Mouse (Mus musculus): Measurements from ENCODE around the gene Pex11b. TPM values are rescaled to one million over a fixed set of nuclear protein-coding genes. Genes with fewer than 3 reads are reported as not detected.
A peak's percentile ranks its signal among the peaks of the same experiment; 100 is the strongest.
"Not testable (repeated sequence)": the region's sequence is repeated elsewhere in the genome, so short reads cannot be mapped to it uniquely, and the experiment has no call there.

The Pex11b gene
- total RNA-seq, 2 experiments from 2014 or later = 48.1 to 49.8 TPM

DNA sequence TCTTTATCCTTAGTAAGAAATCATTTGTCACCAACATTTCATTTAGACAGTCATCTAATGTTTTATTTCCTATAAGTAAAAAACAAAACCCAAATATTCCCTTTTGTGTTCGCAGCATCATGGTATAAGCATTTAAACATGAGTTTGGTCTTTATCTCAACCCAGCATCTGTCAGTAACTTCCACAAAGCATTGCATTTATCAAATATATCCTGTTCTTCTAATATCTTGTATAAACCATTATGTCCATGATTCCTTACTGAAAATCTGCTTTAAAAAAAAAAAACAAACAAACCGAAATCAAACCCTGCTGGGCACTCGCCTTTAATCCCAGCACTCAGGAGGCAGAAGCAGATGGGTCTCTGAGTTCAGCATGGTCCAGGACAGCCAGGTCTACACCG lies 28.6 kb upstream of the Pex11b start:
- no peak for DNase-seq (ENCODE audit: low spot score in 2 of 2)

DNA sequence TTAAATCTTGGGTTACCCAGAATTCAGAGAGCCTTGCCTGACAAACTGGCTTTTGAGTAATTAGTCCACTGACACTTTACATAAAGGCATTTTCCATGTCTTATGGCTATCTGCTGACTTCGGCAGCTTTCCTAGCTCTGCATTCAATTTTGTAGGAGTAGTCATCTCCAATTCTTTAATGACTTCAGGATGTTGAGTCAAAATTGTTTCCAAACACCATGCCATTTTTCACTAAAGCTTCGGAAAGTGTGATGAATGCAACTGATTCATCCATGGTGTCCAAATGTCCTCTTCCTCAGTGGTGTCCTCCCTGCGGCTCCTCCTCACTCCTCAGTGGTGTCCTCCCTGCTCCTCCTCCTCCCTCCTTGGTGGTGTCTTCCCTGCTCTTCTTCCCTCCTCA lies 17.2 kb upstream of the Pex11b start:
- DNase-seq (ENCODE audit: low spot score in 2 of 2) = no peak

DNA sequence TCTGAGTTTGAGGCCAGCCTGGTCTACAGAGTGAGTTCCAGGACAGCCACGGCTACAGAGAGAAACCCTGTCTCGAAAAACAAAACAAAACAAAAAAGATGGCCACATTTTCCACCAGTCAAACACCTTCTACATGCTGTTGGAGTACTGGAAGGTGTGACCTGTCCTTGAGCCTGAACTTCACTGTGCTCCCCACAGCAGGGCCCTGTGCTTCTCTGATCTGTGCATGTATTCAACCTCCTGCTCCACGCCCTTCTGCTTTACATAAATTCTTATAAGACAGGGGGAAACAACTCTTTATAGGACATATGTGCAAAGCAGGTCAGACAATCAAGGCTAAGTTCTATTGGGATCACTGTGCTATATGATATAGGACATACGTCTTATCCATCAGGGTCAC lies 12.0 kb upstream of the Pex11b start:
- no peak for DNase-seq (ENCODE audit: low spot score in 2 of 2)

DNA sequence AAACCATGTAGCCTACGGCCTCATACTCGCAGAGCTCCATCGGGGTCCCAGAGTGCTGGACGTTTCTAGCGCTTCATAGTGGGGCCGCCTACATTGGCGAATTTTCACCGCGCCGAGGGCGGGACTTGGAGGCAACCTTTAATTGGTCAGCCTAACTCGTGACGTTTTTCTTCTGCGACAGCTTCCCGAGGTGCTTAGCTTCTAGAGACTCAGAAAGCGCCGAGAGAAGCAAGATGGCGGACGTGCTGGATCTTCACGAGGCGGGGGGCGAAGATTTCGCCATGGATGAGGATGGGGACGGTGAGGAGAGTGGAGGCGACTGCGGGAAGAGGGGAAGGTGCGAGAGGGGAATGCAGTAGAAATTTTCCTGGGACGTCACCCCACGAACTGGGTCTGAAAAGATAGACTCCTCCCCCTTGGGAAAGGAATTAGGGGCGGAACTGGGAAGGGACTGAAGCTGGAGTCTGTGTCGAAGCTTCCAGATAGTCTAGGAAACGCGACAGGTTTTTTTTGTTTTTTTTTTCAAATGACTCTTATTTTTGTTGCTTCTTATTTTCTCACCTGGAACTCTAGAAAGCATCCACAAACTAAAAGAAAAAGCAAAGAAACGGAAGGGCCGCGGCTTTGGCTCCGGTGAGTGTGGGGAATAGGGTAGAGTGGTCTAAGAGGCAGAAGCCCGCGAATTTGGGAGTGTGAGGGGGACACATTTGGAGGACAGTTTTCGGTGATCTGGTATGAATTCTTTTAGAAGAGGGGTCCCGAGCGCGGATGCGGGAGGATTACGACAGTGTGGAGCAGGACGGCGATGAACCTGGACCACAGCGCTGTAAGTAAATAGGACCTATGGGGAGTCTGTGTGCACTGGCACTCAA lies 5.2 kb upstream of the Pex11b start, which contains the start of gene Rbm8a:
Rbm8a (plus strand) TSS at position 205 of the 872 bp plus-strand sequence.
- peak; percentile 95 to 98 for DNase-seq (ENCODE audit: low spot score in 2 of 2)

DNA sequence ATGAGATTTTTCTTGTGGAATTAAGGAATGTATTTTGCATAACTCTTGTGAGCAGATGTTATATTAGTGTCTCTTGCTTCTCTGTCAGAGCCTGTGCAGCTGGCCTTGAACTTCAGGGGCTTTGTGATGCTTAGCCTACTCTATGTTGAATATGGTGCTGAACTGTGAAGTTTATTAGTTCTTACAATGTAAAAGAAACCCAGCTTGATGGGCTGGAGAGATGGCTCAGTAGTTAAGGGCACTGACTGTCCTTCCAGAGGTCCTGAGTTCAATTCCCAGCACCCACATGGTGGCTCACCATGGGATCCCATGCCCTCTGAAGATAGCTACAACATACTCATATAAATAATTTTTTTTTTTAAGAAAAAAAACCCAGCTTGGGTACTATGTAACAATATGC lies 3.1 kb upstream of the Pex11b start:
- DNase-seq (ENCODE audit: low spot score in 2 of 2) = no peak

DNA sequence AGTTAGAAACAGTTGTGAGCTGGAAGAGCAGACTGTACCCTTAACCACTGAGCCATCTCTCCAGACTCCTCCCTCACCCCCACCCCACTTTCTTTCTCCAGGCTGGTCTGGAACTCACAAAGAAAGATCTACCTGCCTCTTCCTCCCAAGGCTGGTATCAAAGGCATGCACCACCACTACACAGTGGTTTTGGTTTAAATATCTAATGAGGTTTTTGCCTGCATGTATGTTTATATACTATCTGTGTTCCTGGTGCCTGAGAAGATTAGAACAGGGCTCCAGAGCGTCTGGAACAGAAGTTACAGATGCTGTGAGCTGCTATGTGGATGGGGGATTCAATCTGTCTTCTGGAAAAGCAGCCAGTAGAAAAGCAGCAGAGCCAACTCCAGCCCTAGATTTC lies 1.2 kb upstream of the Pex11b start:
- no peak for DNase-seq (ENCODE audit: low spot score in 2 of 2)

DNA sequence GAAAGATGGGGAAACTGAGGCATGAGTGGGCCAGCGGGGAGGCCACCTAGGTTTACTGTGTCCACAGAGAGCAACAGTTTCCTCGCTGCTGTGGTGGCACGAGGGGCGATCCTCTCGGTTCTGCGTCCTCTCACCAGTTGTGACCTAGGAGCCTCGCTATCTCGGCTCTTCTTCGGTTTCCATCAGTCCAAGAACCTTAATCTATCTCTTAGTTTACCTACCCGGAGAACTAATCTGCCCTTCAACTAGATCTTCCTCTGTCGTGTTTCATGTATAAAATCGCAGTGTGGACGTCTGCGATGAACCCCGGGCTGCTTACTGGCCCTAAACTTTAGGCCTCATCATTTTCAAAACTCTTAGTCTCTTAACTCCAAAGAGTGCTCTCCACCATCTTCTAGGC lies 730 bp downstream of the Pex11b start:
- no peak for DNase-seq (ENCODE audit: low spot score in 2 of 2)

DNA sequence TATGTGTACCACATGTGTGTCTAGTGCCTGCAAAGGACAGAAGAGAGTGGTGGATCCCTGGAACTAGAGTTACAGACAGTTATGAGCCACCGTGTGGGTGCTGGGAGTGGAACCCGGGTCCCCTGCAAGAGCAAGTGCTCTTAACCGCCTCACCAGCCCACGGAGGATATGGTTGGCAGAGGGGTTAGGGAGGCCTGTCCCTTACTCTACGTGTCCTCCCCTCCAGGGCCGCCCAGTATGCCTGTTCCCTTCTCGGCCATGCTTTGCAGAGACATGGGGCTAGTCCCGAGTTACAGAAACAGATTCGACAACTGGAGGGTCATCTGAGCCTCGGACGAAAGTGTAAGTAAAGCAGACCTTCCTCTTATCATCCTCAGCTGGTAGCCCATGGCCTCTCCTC lies 1.3 kb downstream of the Pex11b start:
- no peak for DNase-seq (ENCODE audit: low spot score in 2 of 2)

DNA sequence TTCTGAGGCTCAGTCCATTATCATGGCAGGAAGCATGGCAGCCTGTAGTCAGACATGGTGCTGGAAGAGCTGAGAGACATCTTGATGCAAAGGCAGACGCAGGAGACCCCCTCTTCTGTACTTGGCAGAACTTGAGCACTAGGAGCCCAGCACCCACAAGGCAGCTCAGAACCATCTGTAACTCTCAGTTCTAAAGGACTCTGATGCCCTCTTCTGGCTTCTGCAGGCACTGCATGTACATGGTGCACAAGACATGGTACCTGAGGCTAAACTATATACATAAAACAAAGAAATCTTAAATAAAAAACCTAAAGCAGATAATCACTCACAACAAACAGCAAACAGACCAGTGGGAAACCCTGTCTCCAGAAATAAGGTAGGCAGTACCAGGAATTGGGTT lies 4.0 kb downstream of the Pex11b start:
- DNase-seq (ENCODE audit: low spot score in 2 of 2) = peak; percentile 26 to 37

DNA sequence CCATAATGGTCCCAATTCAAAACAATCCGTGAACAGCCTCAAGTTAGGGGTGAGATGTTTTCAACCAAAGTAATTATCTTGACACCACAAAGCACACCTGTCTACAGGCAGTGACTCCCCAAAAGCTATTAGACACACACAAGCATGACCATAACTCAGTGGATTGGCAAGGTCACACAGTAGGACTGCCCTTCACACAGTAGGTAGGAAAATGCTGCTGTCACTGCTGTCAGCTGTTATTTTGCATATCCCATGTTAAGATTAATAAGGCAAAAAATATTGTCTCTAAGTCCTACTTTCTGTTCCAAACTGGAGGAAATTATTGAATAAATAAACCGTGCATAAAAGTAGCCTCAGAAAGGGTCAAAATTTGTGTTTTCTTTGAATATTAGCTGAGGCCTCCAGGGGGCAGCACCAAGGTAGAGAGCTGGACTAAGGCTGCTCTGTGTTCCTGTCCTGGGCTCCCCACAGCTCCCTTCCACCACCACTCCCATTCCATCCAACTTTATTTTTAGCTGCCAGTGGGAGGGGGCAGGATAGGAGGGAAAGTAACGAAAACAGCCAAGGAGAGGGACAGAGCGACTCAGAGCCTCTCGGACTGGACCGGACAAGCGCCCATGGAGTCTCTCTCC lies 10.0 kb downstream of the Pex11b start, which contains the start of gene Itga10:
Itga10 (plus strand) TSS at position 567 of the 632 bp plus-strand sequence.
- no peak for DNase-seq (ENCODE audit: low spot score in 2 of 2)

DNA sequence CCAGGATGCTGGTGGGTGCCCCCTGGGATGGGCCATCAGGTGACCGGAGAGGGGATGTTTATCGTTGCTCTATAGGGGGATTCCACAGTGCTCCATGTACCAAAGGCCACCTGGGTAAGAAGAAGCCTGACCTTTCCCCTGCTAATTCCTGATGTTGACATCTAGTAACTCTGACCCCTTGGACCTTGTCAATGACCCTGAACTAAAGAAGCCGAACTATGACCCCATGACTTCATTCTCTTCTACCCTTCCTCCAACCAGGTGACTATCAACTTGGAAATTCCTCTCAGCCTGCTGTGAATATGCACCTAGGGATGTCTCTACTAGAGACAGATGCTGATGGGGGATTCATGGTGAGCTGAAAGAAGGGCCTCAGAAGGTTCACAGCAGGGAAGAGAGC lies 12.2 kb downstream of the Pex11b start:
- no peak for DNase-seq (ENCODE audit: low spot score in 2 of 2)

DNA sequence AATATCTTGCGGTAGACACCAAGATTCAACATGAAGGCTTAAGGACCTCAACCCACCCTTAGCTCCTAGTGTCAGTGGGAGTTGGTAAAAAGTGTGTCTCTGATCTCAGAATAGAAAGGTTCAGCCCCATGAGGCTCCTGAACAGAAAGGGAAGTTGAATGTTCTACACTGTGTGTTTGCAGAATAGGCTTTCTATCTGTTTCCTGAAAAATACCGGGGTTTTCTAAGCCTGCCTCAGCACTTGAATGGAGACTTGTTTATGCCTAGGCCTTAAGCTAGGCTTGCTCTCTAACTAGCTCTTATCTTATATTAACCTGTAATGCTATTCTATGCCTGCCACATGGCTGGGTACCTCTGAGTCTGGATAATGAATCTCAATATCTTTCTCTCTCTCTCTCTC lies 25.7 kb downstream of the Pex11b start:
- DNase-seq (ENCODE audit: low spot score in 2 of 2) = no peak

DNA sequence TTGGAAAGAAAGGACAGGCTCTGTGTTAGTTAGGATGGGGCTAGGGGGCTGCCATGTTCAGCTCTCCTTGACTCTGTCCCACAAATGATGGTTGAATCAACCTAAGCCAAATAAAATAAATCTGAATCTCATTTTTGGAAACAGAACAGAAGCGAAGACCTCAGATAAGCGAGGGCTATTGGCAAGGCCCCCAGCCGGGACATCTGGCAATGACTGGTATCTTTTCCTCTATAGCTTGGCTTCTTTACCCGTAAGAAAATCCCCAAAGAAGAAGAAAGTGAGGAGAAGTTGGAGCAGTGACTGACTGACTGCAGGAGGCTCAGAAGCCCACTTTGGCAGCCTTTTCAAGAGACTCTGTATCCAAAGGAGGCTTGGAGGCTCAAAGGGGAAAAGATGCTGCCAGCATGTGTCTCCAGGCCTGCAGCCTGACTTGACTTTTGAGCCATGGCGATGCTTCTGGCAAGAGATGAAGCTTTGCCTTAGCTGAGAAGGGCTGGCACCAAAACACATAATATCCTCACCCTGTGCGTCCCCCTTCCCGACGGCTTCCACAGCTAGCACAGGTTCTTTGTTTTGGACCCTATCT lies 27.6 kb downstream of the Pex11b start:
- no peak for DNase-seq (ENCODE audit: low spot score in 2 of 2)

DNA sequence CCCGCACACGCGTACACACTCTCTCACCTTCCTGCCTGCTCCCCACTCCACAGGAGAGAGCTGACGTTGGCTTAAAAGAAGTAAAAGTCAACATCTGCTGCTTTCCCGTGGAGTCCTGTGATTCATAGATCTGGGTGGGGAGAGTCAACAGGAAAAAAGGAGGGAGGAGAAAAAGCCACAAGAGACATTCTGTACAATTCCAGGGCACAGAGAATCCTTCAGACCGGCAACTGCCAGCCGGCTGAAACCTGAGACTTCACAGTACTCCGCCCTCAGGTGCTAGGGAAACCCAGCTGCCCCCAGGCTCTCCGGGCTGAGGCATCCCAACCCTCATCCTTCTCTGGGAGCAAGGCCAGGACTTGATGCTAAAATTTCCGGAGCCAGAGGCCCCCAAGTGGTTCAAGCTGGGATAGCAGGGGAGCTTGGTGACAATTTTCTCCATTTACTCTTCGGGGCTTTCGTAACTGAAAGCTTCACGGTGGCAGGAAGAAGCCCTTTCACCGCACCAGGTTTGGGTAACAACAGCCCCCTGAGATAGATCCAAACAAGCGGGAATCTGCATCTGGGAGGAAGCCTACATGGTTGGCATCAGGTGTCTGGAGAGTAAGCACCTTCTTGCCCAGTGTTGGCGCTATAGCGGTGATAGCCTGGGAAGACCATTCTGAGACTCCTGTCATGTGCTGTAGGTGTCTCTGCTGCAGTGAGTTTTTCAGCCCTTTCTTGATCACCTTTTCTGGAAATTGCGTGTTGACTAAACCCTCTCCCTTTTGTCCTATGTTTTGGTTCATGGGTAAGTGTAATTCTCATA lies 28.5 kb downstream of the Pex11b start:
- peak; percentile 90 to 91 for DNase-seq (ENCODE audit: low spot score in 2 of 2)

DNA sequence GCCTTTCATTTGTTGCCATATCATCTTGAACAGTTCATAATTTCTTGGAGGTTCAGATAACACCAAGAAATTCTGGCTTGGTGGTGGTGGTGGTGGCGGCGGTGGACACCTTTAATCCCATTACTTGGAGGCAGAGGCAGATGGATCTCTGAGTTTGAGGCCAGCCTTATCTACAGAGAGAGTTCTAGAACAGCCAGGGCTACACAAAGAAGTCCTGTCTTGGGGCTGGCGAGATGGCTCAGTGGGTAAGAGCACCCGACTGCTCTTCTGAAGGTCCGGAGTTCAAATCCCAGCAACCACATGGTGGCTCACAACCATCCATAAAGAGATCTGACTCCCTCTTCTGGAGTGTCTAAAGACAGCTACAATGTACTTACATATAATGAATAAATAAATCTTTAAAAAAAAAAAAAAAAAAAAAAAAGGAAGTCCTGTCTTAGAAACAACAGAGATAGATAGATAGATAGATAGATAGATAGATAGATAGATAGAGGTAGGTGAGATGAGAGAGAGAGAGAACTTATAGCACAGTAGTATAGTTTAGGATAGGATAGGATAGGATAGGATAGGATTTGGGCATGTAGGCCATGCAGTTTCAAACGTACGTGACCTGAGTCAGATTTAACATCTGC lies 30.7 kb downstream of the Pex11b start:
- not testable (repeated sequence) for DNase-seq (ENCODE audit: low spot score in 2 of 2)

DNA sequence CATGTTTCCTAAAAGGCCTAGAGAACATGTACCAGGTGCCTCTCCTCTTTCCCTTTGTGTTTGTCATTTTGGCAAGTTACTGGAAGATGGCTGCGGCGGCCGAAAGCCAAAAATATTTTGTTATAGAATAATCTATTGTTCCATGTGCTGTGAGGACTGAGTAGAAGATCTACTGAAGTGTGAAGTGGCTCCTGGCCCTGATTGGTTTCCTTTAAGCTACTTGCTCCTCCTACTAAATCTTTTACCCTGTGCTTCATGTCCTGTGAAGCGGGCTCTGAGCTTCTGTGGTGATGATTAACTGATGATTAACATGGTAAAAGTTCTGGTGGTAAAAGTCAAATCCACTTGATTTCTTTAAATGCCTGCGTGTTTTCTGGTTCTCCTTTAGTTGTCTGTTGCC lies 31.7 kb downstream of the Pex11b start:
- no peak for DNase-seq (ENCODE audit: low spot score in 2 of 2)

DNA sequence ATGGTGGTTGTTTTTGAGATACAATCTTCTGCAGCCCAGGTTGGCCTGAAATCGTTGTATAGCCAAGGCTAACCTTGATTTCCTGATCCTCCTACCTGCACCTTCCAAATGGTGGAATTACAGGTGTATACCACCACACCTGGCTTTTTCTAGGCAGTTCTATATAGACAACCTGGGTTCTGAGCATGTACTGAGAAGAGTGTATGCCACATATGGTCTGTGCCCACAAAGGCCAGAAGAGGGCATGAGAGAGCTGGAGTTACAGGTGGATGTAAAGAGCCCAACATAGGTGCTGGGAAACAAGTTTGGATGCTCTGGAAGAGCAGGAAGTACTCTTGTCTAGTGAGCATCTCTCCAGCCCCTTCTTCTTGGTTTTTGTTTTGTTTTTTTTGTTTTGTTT lies 32.1 kb downstream of the Pex11b start:
- DNase-seq (ENCODE audit: low spot score in 2 of 2) = no peak

DNA sequence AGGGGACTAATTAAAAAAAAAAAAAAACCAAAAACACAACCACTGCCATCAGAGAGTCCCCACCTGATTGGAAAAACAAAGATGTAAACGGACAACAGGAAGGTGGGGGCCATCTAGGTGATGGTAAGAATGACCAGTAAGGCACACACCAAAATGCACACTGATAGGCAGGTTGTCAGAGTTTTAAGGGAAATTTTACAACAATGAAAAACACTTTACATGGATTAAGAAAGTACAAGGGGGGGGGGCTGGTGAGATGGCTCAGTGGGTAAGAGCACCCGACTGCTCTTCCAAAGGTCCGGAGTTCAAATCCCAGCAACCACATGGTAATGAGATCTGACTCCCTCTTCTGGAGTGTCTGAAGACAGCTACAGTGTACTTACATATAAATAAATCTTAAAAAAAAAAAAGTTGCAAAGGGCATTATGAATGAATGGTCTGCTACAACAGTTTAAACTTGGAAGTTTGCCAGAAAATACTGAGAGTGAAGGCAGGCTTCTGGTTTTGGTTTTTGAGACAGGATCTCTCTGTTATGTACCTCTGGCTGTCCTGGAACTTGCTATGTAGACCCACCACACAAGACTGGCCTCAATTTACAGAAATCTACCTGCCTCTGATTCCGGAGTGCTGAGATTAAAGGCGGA lies 33.4 kb downstream of the Pex11b start:
- DNase-seq (ENCODE audit: low spot score in 2 of 2) = no peak

DNA sequence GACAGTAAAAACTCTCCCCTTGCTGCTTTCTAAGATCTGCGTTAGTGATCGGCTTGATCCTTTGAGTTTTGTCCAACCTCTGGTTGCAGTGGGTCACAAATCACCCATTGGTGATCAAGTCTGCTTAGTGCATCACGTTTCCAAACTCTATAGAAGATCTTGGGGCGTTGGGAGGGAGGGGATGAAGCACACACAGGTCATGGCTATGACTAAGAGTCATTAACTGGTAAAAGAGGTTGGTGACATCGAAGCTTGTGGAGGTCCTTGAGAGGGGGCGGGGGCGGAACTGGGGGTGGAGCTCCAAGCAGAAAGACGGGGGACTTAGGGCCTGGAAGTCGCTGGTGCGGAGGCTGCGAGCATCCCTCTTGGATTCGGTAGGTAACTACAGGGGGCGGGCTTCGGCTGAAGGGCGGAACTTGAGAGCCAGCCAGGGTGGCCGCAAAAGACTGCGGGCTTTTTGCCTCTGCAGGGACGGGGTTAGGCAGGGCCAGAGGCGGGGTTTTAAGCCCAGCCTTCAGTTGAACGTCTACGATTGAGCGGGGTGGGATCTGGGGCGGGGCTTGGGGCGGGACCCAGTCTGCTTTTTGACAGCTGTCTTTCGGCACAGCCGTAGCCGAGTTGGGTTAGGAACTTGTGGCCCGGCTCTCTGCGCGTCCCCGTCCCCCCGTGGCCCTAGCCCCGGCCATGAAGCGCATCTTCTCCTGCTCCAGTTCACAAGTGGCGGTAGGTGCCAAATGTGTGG lies 34.7 kb downstream of the Pex11b start, which contains the start of gene Ankrd35:
Ankrd35 (plus strand) TSS at position 405 of the 742 bp plus-strand sequence.
- DNase-seq (ENCODE audit: low spot score in 2 of 2) = peak; percentile 61 to 66

DNA sequence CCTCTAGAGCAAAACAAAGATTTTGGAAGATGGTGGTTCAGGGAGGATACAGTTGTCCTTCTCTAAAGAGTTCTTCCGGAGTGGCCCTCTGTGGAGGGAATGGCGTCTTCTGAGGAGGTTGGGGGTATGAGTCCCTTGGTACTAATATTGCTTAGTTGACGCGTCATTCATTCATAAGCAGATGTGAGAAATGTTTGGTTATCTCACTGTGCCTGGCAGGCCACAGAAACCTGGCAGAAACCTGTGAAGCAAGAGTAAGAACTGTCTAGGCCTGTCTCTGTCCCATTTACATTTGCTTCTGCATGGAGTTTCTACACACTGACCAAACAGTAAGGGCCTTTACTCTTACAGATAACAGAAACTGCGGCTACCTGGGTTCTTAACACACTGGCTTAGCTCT lies 36.3 kb downstream of the Pex11b start:
- DNase-seq (ENCODE audit: low spot score in 2 of 2) = no peak
